Mouse (Mus musculus): ENCODE data around the gene Fpgs. TPM values are rescaled to one million over a fixed set of nuclear protein-coding genes. Genes with fewer than 3 reads are reported as not detected.

Fpgs gene
- polyA plus RNA-seq, 1 experiment from 2014 or later: 32.0 TPM

- Histone ChIP-seq H3K4me2 (ENCODE audit: low read depth, low read length) (no peak overlapping the region), H3K4me3 (ENCODE audit: low read length) (no peak overlapping the region), H3K9me3 (ENCODE audit: control insufficient read depth, low read length) (no peaks in the 10 kb centered on the region), H3K27ac (ENCODE audit: low read length) (no peak overlapping the region), H3K36me3 (ENCODE audit: control insufficient read depth, insufficient read depth, low read length) (peaks cover 24% of the 10 kb centered on the region), H3K4me1 (ENCODE audit: control insufficient read depth, insufficient read depth, low read length) (peaks cover 25% of the 10 kb centered on the region), H3K9ac (ENCODE audit: low read depth, low read length) (no peak overlapping the region), H3K27me3 (replicated peaks; ENCODE audit: control insufficient read depth, insufficient read depth, low read length) (no peaks in the 10 kb centered on the region)
- ATAC-seq: no peak
- WGBS: 81% methylated on average over 5 of the region's 5 CpGs
These were observed 6.5 kb upstream of the Fpgs start for GRCm38 (mm10) chr2:32710425-32710824.

GRCm38 (mm10) chr2:32709521-32710137, 5.7 kb upstream of the Fpgs start:
- Histone ChIP-seq H3K4me1 (ENCODE audit: control insufficient read depth, insufficient read depth, low read length) (peaks cover 19% of the 10 kb centered on the region), H3K9me3 (ENCODE audit: control insufficient read depth, low read length) (no peaks in the 10 kb centered on the region), H3K27me3 (replicated peaks; ENCODE audit: control insufficient read depth, insufficient read depth, low read length) (no peaks in the 10 kb centered on the region), H3K9ac (ENCODE audit: low read depth, low read length) (no peak overlapping the region), H3K36me3 (ENCODE audit: control insufficient read depth, insufficient read depth, low read length) (peaks cover 24% of the 10 kb centered on the region), H3K4me2 (ENCODE audit: low read depth, low read length) (no peak overlapping the region), H3K27ac (ENCODE audit: low read length) (no peak overlapping the region), H3K4me3 (ENCODE audit: low read length) (no peak overlapping the region)
- no peak for ATAC-seq
- 91% methylated on average over 20 of the region's 20 CpGs for WGBS

- Histone ChIP-seq H3K27ac (ENCODE audit: low read length) (no peak overlapping the region), H3K9me3 (ENCODE audit: control insufficient read depth, low read length) (no peaks in the 10 kb centered on the region), H3K4me2 (ENCODE audit: low read depth, low read length) (no peak overlapping the region), H3K9ac (ENCODE audit: low read depth, low read length) (no peak overlapping the region), H3K4me1 (ENCODE audit: control insufficient read depth, insufficient read depth, low read length) (peaks cover 16% of the 10 kb centered on the region), H3K36me3 (ENCODE audit: control insufficient read depth, insufficient read depth, low read length) (peaks cover 28% of the 10 kb centered on the region), H3K27me3 (replicated peaks; ENCODE audit: control insufficient read depth, insufficient read depth, low read length) (no peaks in the 10 kb centered on the region), H3K4me3 (ENCODE audit: low read length) (no peak overlapping the region)
- no peak for ATAC-seq
- WGBS: 39% methylated on average over 3 of the region's 3 CpGs
These were observed 4.7 kb upstream of the Fpgs start for GRCm38 (mm10) chr2:32708643-32709042.

- H3K36me3 ChIP-seq (ENCODE audit: control insufficient read depth, insufficient read depth, low read length): peaks cover 28% of the 10 kb centered on the region
- no peak overlapping the region for H3K4me2 ChIP-seq (ENCODE audit: low read depth, low read length)
- no peaks in the 10 kb centered on the region for H3K9me3 ChIP-seq (ENCODE audit: control insufficient read depth, low read length)
- no peak for ATAC-seq
- H3K27me3 ChIP-seq (replicated peaks; ENCODE audit: control insufficient read depth, insufficient read depth, low read length): no peaks in the 10 kb centered on the region
- no peak overlapping the region for H3K9ac ChIP-seq (ENCODE audit: low read depth, low read length)
- H3K27ac ChIP-seq (ENCODE audit: low read length): no peak overlapping the region
- H3K4me1 ChIP-seq (ENCODE audit: control insufficient read depth, insufficient read depth, low read length): peaks cover 18% of the 10 kb centered on the region
- H3K4me3 ChIP-seq (ENCODE audit: low read length): no peak overlapping the region
- WGBS: 92% methylated on average over 6 of the region's 6 CpGs
These were observed 3.0 kb upstream of the Fpgs start for GRCm38 (mm10) chr2:32706971-32707370.

- Histone ChIP-seq H3K4me2 (ENCODE audit: low read depth, low read length) (no peak overlapping the region), H3K9me3 (ENCODE audit: control insufficient read depth, low read length) (no peaks in the 10 kb centered on the region), H3K27me3 (replicated peaks; ENCODE audit: control insufficient read depth, insufficient read depth, low read length) (no peaks in the 10 kb centered on the region), H3K27ac (ENCODE audit: low read length) (no peak overlapping the region; the same call in 1 of the 2 replicates), H3K9ac (ENCODE audit: low read depth, low read length) (no peak overlapping the region), H3K36me3 (ENCODE audit: control insufficient read depth, insufficient read depth, low read length) (peaks cover 28% of the 10 kb centered on the region), H3K4me3 (ENCODE audit: low read length) (no peak overlapping the region), H3K4me1 (ENCODE audit: control insufficient read depth, insufficient read depth, low read length) (peaks cover 11% of the 10 kb centered on the region)
- no peak for ATAC-seq
- WGBS: 92% methylated on average over 7 of the region's 7 CpGs
These were observed 1.1 kb upstream of the Fpgs start for GRCm38 (mm10) chr2:32705018-32705417.

- Histone ChIP-seq H3K9me3 (ENCODE audit: control insufficient read depth, low read length) (no peaks in the 10 kb centered on the region), H3K4me2 (ENCODE audit: low read depth, low read length) (no peak overlapping the region), H3K27me3 (replicated peaks; ENCODE audit: control insufficient read depth, insufficient read depth, low read length) (no peaks in the 10 kb centered on the region), H3K4me3 (ENCODE audit: low read length) (no peak overlapping the region), H3K27ac (ENCODE audit: low read length) (peak overlapping the region; percentile 60), H3K9ac (ENCODE audit: low read depth, low read length) (no peak overlapping the region), H3K4me1 (ENCODE audit: control insufficient read depth, insufficient read depth, low read length) (peaks cover 11% of the 10 kb centered on the region), H3K36me3 (ENCODE audit: control insufficient read depth, insufficient read depth, low read length) (peaks cover 20% of the 10 kb centered on the region)
- WGBS: 73% methylated on average over 8 of the region's 8 CpGs
- peak; percentile 22; the same call in 1 of the 2 replicates for ATAC-seq
These were observed 899 bp downstream of the Fpgs start for GRCm38 (mm10) chr2:32703046-32703445.

- no peak for ATAC-seq
- H3K9me3 ChIP-seq (ENCODE audit: control insufficient read depth, low read length): no peaks in the 10 kb centered on the region
- 84% methylated on average over 14 of the region's 14 CpGs for WGBS
- H3K36me3 ChIP-seq (ENCODE audit: control insufficient read depth, insufficient read depth, low read length): peaks cover 10% of the 10 kb centered on the region; the same call in 1 of the 2 replicates
- no peak overlapping the region for H3K9ac ChIP-seq (ENCODE audit: low read depth, low read length)
- no peaks in the 10 kb centered on the region for H3K27me3 ChIP-seq (replicated peaks; ENCODE audit: control insufficient read depth, insufficient read depth, low read length)
- H3K4me1 ChIP-seq (ENCODE audit: control insufficient read depth, insufficient read depth, low read length): peaks cover 11% of the 10 kb centered on the region
- H3K4me3 ChIP-seq (ENCODE audit: low read length): no peak overlapping the region
- H3K4me2 ChIP-seq (ENCODE audit: low read depth, low read length): no peak overlapping the region
- no peak overlapping the region for H3K27ac ChIP-seq (ENCODE audit: low read length)
These were observed 2.8 kb downstream of the Fpgs start for GRCm38 (mm10) chr2:32700966-32701743.

- ATAC-seq: no peak
- 84% methylated on average over 6 of the region's 6 CpGs for WGBS
- no peaks in the 10 kb centered on the region for H3K27me3 ChIP-seq (replicated peaks; ENCODE audit: control insufficient read depth, insufficient read depth, low read length)
These were observed 4.3 kb downstream of the Fpgs start for GRCm38 (mm10) chr2:32699680-32700079.

GRCm38 (mm10) chr2:32694691-32695090, 9.3 kb downstream of the Fpgs start:
- Histone ChIP-seq H3K27ac (ENCODE audit: low read length) (peak overlapping the region; percentile 58), H3K9me3 (ENCODE audit: control insufficient read depth, low read length) (no peaks in the 10 kb centered on the region), H3K4me2 (ENCODE audit: low read depth, low read length) (peak overlapping the region; percentile 69), H3K4me3 (ENCODE audit: low read length) (peak overlapping the region; percentile 80), H3K36me3 (ENCODE audit: control insufficient read depth, insufficient read depth, low read length) (no peaks in the 10 kb centered on the region), H3K27me3 (replicated peaks; ENCODE audit: control insufficient read depth, insufficient read depth, low read length) (no peaks in the 10 kb centered on the region), H3K9ac (ENCODE audit: low read depth, low read length) (peak overlapping the region; percentile 63), H3K4me1 (ENCODE audit: control insufficient read depth, insufficient read depth, low read length) (peaks cover 20% of the 10 kb centered on the region)
- WGBS: 86% methylated on average over 12 of the region's 12 CpGs
- ATAC-seq: no peak

More at GRCm38 (mm10) chr2:32699680-32700079, 4.3 kb downstream of the Fpgs start:
- Histone ChIP-seq H3K4me3 (ENCODE audit: low read length) (no peak overlapping the region), H3K9ac (ENCODE audit: low read depth, low read length) (no peak overlapping the region), H3K4me1 (ENCODE audit: control insufficient read depth, insufficient read depth, low read length) (peaks cover 11% of the 10 kb centered on the region), H3K27ac (ENCODE audit: low read length) (no peak overlapping the region), H3K36me3 (ENCODE audit: control insufficient read depth, insufficient read depth, low read length) (peaks cover 4% of the 10 kb centered on the region; the same call in 1 of the 2 replicates), H3K9me3 (ENCODE audit: control insufficient read depth, low read length) (no peaks in the 10 kb centered on the region), H3K4me2 (ENCODE audit: low read depth, low read length) (no peak overlapping the region)
